Mouse (Mus musculus): ENCODE results near the gene Tecpr2. TPM values are rescaled to one million over a fixed set of nuclear protein-coding genes. Genes with fewer than 3 reads are reported as not detected.

Gene Tecpr2
- total and polyA plus RNA-seq, 3 experiments: 2.8 to 7.5 (median 3.1) TPM

DNA sequence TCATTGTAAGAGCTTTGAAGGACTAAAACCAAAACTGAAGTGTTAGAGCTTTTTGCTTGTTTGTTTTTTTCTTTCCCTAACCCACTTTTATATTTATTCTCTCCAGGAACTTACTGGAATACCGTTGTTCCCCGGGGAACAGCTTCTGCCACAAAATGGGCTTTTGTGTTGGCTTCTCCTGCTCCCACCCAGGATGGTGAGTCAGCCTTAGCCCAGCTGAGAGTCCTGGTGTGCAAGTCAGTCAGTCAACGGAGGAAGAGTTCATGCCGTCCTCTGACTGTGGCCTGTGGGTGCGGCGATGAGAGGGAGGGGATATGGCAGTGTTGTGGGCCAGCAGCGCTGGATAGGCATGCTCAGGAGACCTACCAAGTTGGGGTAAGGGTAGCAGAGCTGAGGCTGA lies 57.2 kb downstream of the Tecpr2 start:
- in situ Hi-C loops (cut with MboI; ENCODE audit: low pct_ligation_motif_present, low pct_unique_long_range_greater_than_20kb, low sequenced_read_pairs) (no loop called here), dilution Hi-C loops (cut with MboI; ENCODE audit: extremely low pct_ligation_motif_present, extremely low pct_unique_long_range_greater_than_20kb, low sequenced_read_pairs) (no loop called here)
- Histone ChIP-seq H3K27ac (ENCODE audit: insufficient read depth, low read depth) (no peak overlapping the region), H3K4me2 (ENCODE audit: insufficient read depth, low read depth, poor library complexity, severe bottlenecking) (no peak overlapping the region), H3K9me3 (replicated peaks; ENCODE audit: low read length) (no peaks in the 10 kb centered on the region), H3K4me3 (replicated peaks in 1 of 3; ENCODE audit: low read depth in 2 of 3, low read length in 2 of 3, poor library complexity in 1 of 3) (no peak overlapping the region), H3K79me2 (replicated peaks; ENCODE audit: control insufficient read depth, extremely low read depth, insufficient read depth, poor library complexity, severe bottlenecking) (no peaks in the 10 kb centered on the region), H3K36me3 (replicated peaks in 1 of 2; ENCODE audit: control insufficient read depth in 1 of 2, insufficient read depth in 1 of 2, low read length in 1 of 2) (peaks cover 36 to 66% of the 10 kb centered on the region in 2 experiments), H3K9ac (ENCODE audit: insufficient read depth, low read depth) (no peak overlapping the region), H3K27me3 (replicated peaks) (no peaks in the 10 kb centered on the region), H3K4me1 (ENCODE audit: control insufficient read depth in 1 of 2, insufficient read depth in 2 of 2) (peaks cover 0 to 18% of the 10 kb centered on the region in 2 experiments; a peak in 2 of 4 replicates)
- no peak for DNase-seq (ENCODE audit: extremely low read depth)
- TF ChIP-seq TCF12 (IDR thresholded peaks at IDR 0.05; ENCODE audit: low read depth, low read length): no peak
- no peak for TF ChIP-seq SIN3A (IDR thresholded peaks at IDR 0.05; ENCODE audit: low read length)
- no peak for TF ChIP-seq KAT2A (IDR thresholded peaks at IDR 0.05; ENCODE audit: insufficient replicate concordance, low read length)
- TF ChIP-seq HCFC1 (IDR thresholded peaks at IDR 0.05; ENCODE audit: low read depth, low read length): no peak
- TF ChIP-seq MYC (IDR thresholded peaks at IDR 0.05; ENCODE audit: low read depth, low read length): no peak
- TF ChIP-seq ETS1 (conservative IDR thresholded peaks at IDR 0.05; ENCODE audit: low read depth, low read length): no peak
- no peak for TF ChIP-seq IRF4 (IDR thresholded peaks at IDR 0.05; ENCODE audit: low read depth, low read length)
- no peak for TF ChIP-seq ZNF384 (IDR thresholded peaks at IDR 0.05; ENCODE audit: low read depth, low read length)
- TF ChIP-seq MAZ (IDR thresholded peaks at IDR 0.05; ENCODE audit: low read depth, low read length): no peak
- no peak for TF ChIP-seq ZKSCAN1 (IDR thresholded peaks at IDR 0.05; ENCODE audit: borderline replicate concordance, low read depth, low read length)
- no peak for TF ChIP-seq E2F4 (IDR thresholded peaks at IDR 0.05; ENCODE audit: insufficient replicate concordance, low read depth, low read length)
- no peak for TF ChIP-seq EP300 (IDR thresholded peaks at IDR 0.05; ENCODE audit: low read length)

DNA sequence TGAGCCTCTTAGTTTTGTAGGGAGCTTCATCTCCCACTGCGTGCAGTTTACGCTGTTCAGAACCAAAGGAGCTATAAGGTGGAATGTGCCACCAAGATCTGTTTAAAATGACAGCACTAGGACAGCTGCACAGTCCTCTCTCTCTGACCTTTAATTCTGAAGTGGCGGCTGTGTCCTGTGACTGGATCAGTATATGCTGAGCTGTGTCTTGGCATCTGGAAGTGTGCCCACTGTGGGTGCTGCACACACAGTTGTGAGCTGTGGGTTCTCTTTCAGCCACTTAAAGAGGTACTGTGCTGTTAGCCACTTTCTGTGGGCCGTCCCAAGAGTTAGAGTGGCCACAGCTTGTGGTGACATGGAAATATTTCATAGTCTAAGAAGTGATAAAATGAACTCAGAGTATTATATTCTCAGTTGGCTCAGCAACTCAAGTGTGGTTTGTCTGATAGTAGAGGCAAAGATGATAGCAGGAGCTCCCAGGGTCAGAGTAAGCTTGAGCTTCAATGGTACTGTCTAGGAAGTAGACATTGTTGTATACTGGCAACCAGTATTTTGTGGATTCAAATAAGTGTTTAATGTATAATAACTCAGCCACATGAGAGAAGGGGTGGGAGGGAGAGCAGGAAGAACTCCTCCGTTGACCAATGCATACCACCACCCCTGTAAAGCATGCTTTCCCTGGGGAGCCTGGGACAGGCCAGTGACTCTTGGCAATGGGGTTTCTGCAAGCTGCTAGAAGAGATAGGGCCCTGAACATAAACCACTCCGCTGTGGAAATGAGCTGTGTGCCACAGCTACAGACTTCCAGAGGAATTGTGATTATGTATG lies 59.2 kb downstream of the Tecpr2 start:
- TF ChIP-seq ETS1 (conservative IDR thresholded peaks at IDR 0.05; ENCODE audit: low read depth, low read length) (no peak), MYC (IDR thresholded peaks at IDR 0.05; ENCODE audit: low read depth, low read length) (no peak), EP300 (IDR thresholded peaks at IDR 0.05; ENCODE audit: low read length) (no peak), GABPA (IDR thresholded peaks at IDR 0.05; ENCODE audit: insufficient replicate concordance, low read depth, low read length) (no peak)
- DNase-seq (ENCODE audit: extremely low read depth): no peak
- Histone ChIP-seq H3K9ac (ENCODE audit: insufficient read depth, low read depth) (no peak overlapping the region), H3K27ac (ENCODE audit: insufficient read depth, low read depth) (no peak overlapping the region), H3K4me2 (ENCODE audit: insufficient read depth, low read depth, poor library complexity, severe bottlenecking) (no peak overlapping the region), H3K9me3 (replicated peaks; ENCODE audit: low read length) (no peaks in the 10 kb centered on the region), H3K36me3 (replicated peaks in 1 of 2; ENCODE audit: control insufficient read depth in 1 of 2, insufficient read depth in 1 of 2, low read length in 1 of 2) (peaks cover 29 to 55% of the 10 kb centered on the region in 2 experiments), H3K4me1 (ENCODE audit: control insufficient read depth in 1 of 2, insufficient read depth in 2 of 2) (peaks cover 0 to 22% of the 10 kb centered on the region in 2 experiments; a peak in 2 of 4 replicates), H3K4me3 (replicated peaks in 1 of 3; ENCODE audit: low read depth in 2 of 3, low read length in 2 of 3, poor library complexity in 1 of 3) (no peak overlapping the region), H3K79me2 (replicated peaks; ENCODE audit: control insufficient read depth, extremely low read depth, insufficient read depth, poor library complexity, severe bottlenecking) (no peaks in the 10 kb centered on the region), H3K27me3 (replicated peaks) (no peaks in the 10 kb centered on the region)
- in situ Hi-C loops (cut with MboI; ENCODE audit: low pct_ligation_motif_present, low pct_unique_long_range_greater_than_20kb, low sequenced_read_pairs) (no loop called here), dilution Hi-C loops (cut with MboI; ENCODE audit: extremely low pct_ligation_motif_present, extremely low pct_unique_long_range_greater_than_20kb, low sequenced_read_pairs) (no loop called here)

All from CH12.LX (cell line).